Mouse (Mus musculus) forebrain, embryonic 14.5 days (tissue): ENCODE data around the gene Gm20422. TPM values are rescaled to one million over a fixed set of nuclear protein-coding genes. Genes with fewer than 3 reads are reported as not detected.
"Not testable (repeated sequence)": the region's sequence is repeated elsewhere in the genome, so short reads cannot be mapped to it uniquely, and the experiment has no call there.

Source experiments
- ATAC-seq: fragments of 200-750 bp; cut with Nextera tagmentation; 2 replicates; pipeline ENCODE4 v1.8.0; 2017; ENCODE audit warnings: mild to moderate bottlenecking, moderate library complexity
- DNase-seq: peaks from one replicate; pipeline ENCODE4 v3.0.0-alpha.2; 2015; ENCODE audit warnings: low spot score
- H3K27ac ChIP-seq: fragments of 300-500 bp; sonication (generic); 2 replicates; pipeline ENCODE4 v1.5.1; 2014; ENCODE audit warnings: low read depth, mild to moderate bottlenecking, control low read depth, low read length, moderate library complexity
- H3K27me3 ChIP-seq: fragments of 300-500 bp; sonication (generic); replicated peaks from 2 replicates; pipeline ENCODE4 v1.6.1; 2014; ENCODE audit warnings: low read length, control low read depth, mixed read lengths; ENCODE audit not compliant: control insufficient read depth, insufficient read depth
- H3K36me3 ChIP-seq: fragments of 300-500 bp; sonication (generic); 2 replicates; pipeline ENCODE4 v1.6.1; 2014; ENCODE audit warnings: low read length, control low read depth; ENCODE audit not compliant: control insufficient read depth, insufficient read depth
- H3K4me1 ChIP-seq: fragments of 300-500 bp; sonication (generic); 2 replicates; pipeline ENCODE4 v1.6.1; 2014; ENCODE audit warnings: antibody characterized with exemption, low read length, control low read depth; ENCODE audit not compliant: control insufficient read depth, insufficient read depth
- H3K4me2 ChIP-seq: fragments of 300-500 bp; sonication (generic); 2 replicates; pipeline ENCODE4 v1.6.1; 2014; ENCODE audit warnings: mild to moderate bottlenecking, control low read depth, low read length
- H3K4me3 ChIP-seq: fragments of 300-500 bp; sonication (generic); 2 replicates; pipeline ENCODE4 v1.5.1; 2014; ENCODE audit warnings: low read depth, low read length, control low read depth
- H3K9ac ChIP-seq: fragments of 300-500 bp; sonication (generic); 2 replicates; pipeline ENCODE4 v1.6.1; 2014; ENCODE audit warnings: mild to moderate bottlenecking, low read length, control low read depth, moderate library complexity
- H3K9me3 ChIP-seq: fragments of 300-500 bp; sonication (generic); replicated peaks from 2 replicates; pipeline ENCODE4 v1.6.1; 2016; ENCODE audit warnings: low read length, control low read depth, mixed read lengths; ENCODE audit not compliant: control insufficient read depth
- WGBS: fragments of 180-500 bp; shearing (Covaris S2); extraction: QIAGEN DNeasy Blood & Tissue Kit; methylation state at CpG from one replicate; pipeline ENCODE4 v1.1.7; 2014; 5-methylcytosine and 5-hydroxymethylcytosine counted together
- polyA plus RNA-seq: library from polyadenylated mRNA; unstranded; fragments of >200 nt; fragmentation: Nextera tagmentation; extraction: Ambion mirVana; gene quantifications from 2 replicates; pipeline ENCODE4 v1.2.1, GENCODE M21; 2014

Gm20422 gene
- polyA plus RNA-seq, 1 experiment from 2014 or later: 1.4 TPM

GRCm38 (mm10) chr8:69710624-69711023, 64.1 kb downstream of the Gm20422 start, which contains the start of gene Zfp869:
Zfp869 (minus strand) TSS chr8:69710724.
- H3K4me1 ChIP-seq: peaks cover 10% of the 10 kb centered on the region
- not testable (repeated sequence) for H3K9ac ChIP-seq, H3K4me3 ChIP-seq, H3K27me3 ChIP-seq, H3K4me2 ChIP-seq, H3K27ac ChIP-seq, ATAC-seq, H3K9me3 ChIP-seq, DNase-seq
- H3K36me3 ChIP-seq: peaks cover 62% of the 10 kb centered on the region
- WGBS: 95% methylated on average over 8 of the region's 10 CpGs

GRCm38 (mm10) chr8:69701810-69702209, 72.9 kb downstream of the Gm20422 start:
- Histone ChIP-seq H3K27me3 (no peaks in the 10 kb centered on the region), H3K9ac (no peak overlapping the region), H3K36me3 (peaks cover 44% of the 10 kb centered on the region), H3K4me2 (no peak overlapping the region), H3K27ac (no peak overlapping the region), H3K4me1 (no peaks in the 10 kb centered on the region), H3K4me3 (no peak overlapping the region), H3K9me3 (no peaks in the 10 kb centered on the region)
- no peak for DNase-seq
- no peak for ATAC-seq
- 84% methylated on average over 4 of the region's 6 CpGs for WGBS

Other genes starting within 250 kb of the Gm20422 start
- gene Zfp868, start 149.3 kb downstream of the Gm20422 start, polyA plus RNA-seq: 49.3 and 53.9 TPM in 2 replicates
- 1.4 and 1.6 TPM in 2 replicates for gene Zfp964, start 120.4 kb downstream of the Gm20422 start, polyA plus RNA-seq
- gene Zfp869, start 64.2 kb downstream of the Gm20422 start, polyA plus RNA-seq: 38.0 and 39.6 TPM in 2 replicates
- gene Zfp963, start 24.9 kb downstream of the Gm20422 start, polyA plus RNA-seq: 10.0 and 10.2 TPM in 2 replicates
- gene Atp13a1, start 16.3 kb upstream of the Gm20422 start, polyA plus RNA-seq: 31.4 and 41.6 TPM in 2 replicates
- gene Zfp866, start 16.3 kb upstream of the Gm20422 start, polyA plus RNA-seq: 37.4 and 42.2 TPM in 2 replicates
- gene Gmip, start 33.8 kb upstream of the Gm20422 start, polyA plus RNA-seq: 16.0 and 26.1 TPM in 2 replicates
- 1.3 and 1.4 TPM in 2 replicates for gene Lpar2, start 47.5 kb upstream of the Gm20422 start, polyA plus RNA-seq
- 46.8 and 47.7 TPM in 2 replicates for gene Pbx4, start 57.6 kb upstream of the Gm20422 start, polyA plus RNA-seq
- 2.0 and 2.6 TPM in 2 replicates for gene Cilp2, start 112.8 kb upstream of the Gm20422 start, polyA plus RNA-seq
- 2.5 and 3.1 TPM in 2 replicates for gene Tssk6, start 127.3 kb upstream of the Gm20422 start, polyA plus RNA-seq
- 180 and 216 TPM in 2 replicates for gene Ndufa13, start 127.7 kb upstream of the Gm20422 start, polyA plus RNA-seq
- gene Yjefn3, start 127.8 kb upstream of the Gm20422 start, polyA plus RNA-seq: 9.9 and 10.0 TPM in 2 replicates
- gene Gatad2a, start 221.5 kb upstream of the Gm20422 start, polyA plus RNA-seq: 28.8 and 30.5 TPM in 2 replicates